Mouse (Mus musculus): ENCODE measurements at regions not wholly inside any gene's neighbourhood (a gene's known extent, or its start where the extent isn't known, plus 50 kb on each side); places are given as distances from the start of the nearest gene placed in this dataset.
A peak's percentile ranks its signal among the peaks of the same experiment; 100 is the strongest.

- no peak for DNase-seq (ENCODE audit: low spot score)
These were observed 204.0 kb upstream of the Clint1 start for GRCm38 (mm10) chr11:45647888-45648287.

- no peak for DNase-seq (ENCODE audit: low spot score)
These were observed 195.6 kb upstream of the Clint1 start for GRCm38 (mm10) chr11:45656260-45656659.

GRCm38 (mm10) chr11:45670156-45670830 is 181.6 kb upstream of the Clint1 start:
- no peak for DNase-seq (ENCODE audit: low spot score)

GRCm38 (mm10) chr11:45678666-45679292 is 173.1 kb upstream of the Clint1 start:
- DNase-seq (ENCODE audit: low spot score), result peak; percentile 69

- no peak for DNase-seq (ENCODE audit: low spot score)
These were observed 172.6 kb upstream of the Clint1 start for GRCm38 (mm10) chr11:45679293-45679673.

GRCm38 (mm10) chr11:45685571-45685970 is 166.3 kb upstream of the Clint1 start:
- no peak for DNase-seq (ENCODE audit: low spot score)

- no peak for DNase-seq (ENCODE audit: low spot score)
These were observed 158.6 kb upstream of the Clint1 start for GRCm38 (mm10) chr11:45693206-45693605.

- DNase-seq (ENCODE audit: low spot score), result no peak
These were observed 150.3 kb upstream of the Clint1 start for GRCm38 (mm10) chr11:45701506-45701905.

- no peak for DNase-seq (ENCODE audit: low spot score)
These were observed 148.9 kb upstream of the Clint1 start for GRCm38 (mm10) chr11:45702916-45703315.

GRCm38 (mm10) chr11:45704411-45704810 is 147.4 kb upstream of the Clint1 start:
- DNase-seq (ENCODE audit: low spot score), result no peak

- no peak for DNase-seq (ENCODE audit: low spot score)
These were observed 133.2 kb upstream of the Clint1 start for GRCm38 (mm10) chr11:45718630-45719029.

GRCm38 (mm10) chr11:45719821-45720220 is 132.0 kb upstream of the Clint1 start:
- DNase-seq (ENCODE audit: low spot score), result no peak

- DNase-seq (ENCODE audit: low spot score), result no peak
These were observed 115.3 kb upstream of the Clint1 start for GRCm38 (mm10) chr11:45736561-45736960.

GRCm38 (mm10) chr11:45738331-45738730 is 113.5 kb upstream of the Clint1 start:
- no peak for DNase-seq (ENCODE audit: low spot score)

GRCm38 (mm10) chr11:45745941-45746340 is 105.9 kb upstream of the Clint1 start:
- DNase-seq (ENCODE audit: low spot score), result no peak

GRCm38 (mm10) chr11:45750249-45750648 is 101.6 kb upstream of the Clint1 start:
- DNase-seq (ENCODE audit: low spot score), result no peak

GRCm38 (mm10) chr11:45752237-45752636 is 99.6 kb upstream of the Clint1 start:
- DNase-seq (ENCODE audit: low spot score), result peak; percentile 27

GRCm38 (mm10) chr11:45752791-45753190 is 99.1 kb upstream of the Clint1 start:
- no peak for DNase-seq (ENCODE audit: low spot score)

- no peak for DNase-seq (ENCODE audit: low spot score)
These were observed 84.8 kb upstream of the Clint1 start for GRCm38 (mm10) chr11:45767081-45767480.

- DNase-seq (ENCODE audit: low spot score), result no peak
These were observed 69.4 kb upstream of the Clint1 start for GRCm38 (mm10) chr11:45782435-45782834.

GRCm38 (mm10) chr11:45785806-45786205 is 66.0 kb upstream of the Clint1 start:
- DNase-seq (ENCODE audit: low spot score), result no peak

- no peak for DNase-seq (ENCODE audit: low spot score)
These were observed 64.4 kb upstream of the Clint1 start for GRCm38 (mm10) chr11:45787408-45787807.

- DNase-seq (ENCODE audit: low spot score), result no peak
These were observed 62.0 kb upstream of the Clint1 start for GRCm38 (mm10) chr11:45789886-45790285.

GRCm38 (mm10) chr11:45790504-45790903 is 61.3 kb upstream of the Clint1 start:
- no peak for DNase-seq (ENCODE audit: low spot score)

Measured in layer of hippocampus, adult 11-12 months (tissue).